Mouse (Mus musculus): ENCODE data around the gene P3h2. TPM values are rescaled to one million over a fixed set of nuclear protein-coding genes. Genes with fewer than 3 reads are reported as not detected.

The P3h2 gene
- total and polyA plus RNA-seq, 2 experiments from 2014 or later = 0.83 to 1.4 TPM

DNA sequence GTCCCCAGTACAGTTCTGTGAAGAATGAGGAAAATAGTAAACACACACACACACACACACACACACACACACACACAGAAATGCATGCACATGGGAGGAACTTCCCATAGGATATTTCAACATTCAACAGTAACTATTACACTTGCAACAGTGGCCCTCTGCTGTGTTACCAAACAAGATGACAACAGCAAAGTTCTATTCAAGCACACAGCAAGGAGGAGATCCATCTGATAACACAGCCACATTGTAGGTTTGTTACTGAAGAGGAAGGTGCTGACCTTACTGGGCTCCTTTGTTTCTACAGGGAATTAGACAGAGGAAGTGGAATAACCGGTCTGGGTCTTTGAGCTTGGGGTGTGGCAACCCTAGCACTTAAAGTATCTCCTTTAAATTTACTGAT lies 157.5 kb downstream of the P3h2 start:
- no peak overlapping the region for H3K27ac ChIP-seq
- H3K4me2 ChIP-seq (ENCODE audit: low read depth, low read length) = no peak overlapping the region
- no peak overlapping the region for H3K4me3 ChIP-seq (ENCODE audit: low read length)
- no peak for TF ChIP-seq CTCF (IDR thresholded peaks at IDR 0.05; ENCODE audit: low read depth)
- 88% methylated on average over 1 of the region's 1 CpGs for WGBS
- H3K9me3 ChIP-seq (ENCODE audit: low read length) = no peaks in the 10 kb centered on the region
- DNase-seq (ENCODE audit: low spot score) = no peak
- ATAC-seq = no peak
- no peak overlapping the region for H3K9ac ChIP-seq (replicated peaks; ENCODE audit: low read length)
- H3K4me1 ChIP-seq (ENCODE audit: insufficient read depth, low read length) = no peaks in the 10 kb centered on the region
- no peaks in the 10 kb centered on the region for H3K27me3 ChIP-seq (ENCODE audit: insufficient read depth, low read length)
- H3K36me3 ChIP-seq (ENCODE audit: insufficient read depth, low read length) = no peaks in the 10 kb centered on the region

- WGBS = 45% methylated on average over 12 of the region's 12 CpGs
- H3K9ac ChIP-seq (replicated peaks; ENCODE audit: low read length) = no peak overlapping the region
- H3K4me1 ChIP-seq (ENCODE audit: insufficient read depth, low read length) = no peaks in the 10 kb centered on the region
- H3K27ac ChIP-seq = no peak overlapping the region
- 0 out of 2 replicates have a peak, but pooled peaks have one; percentile 19 for TF ChIP-seq CTCF (IDR thresholded peaks at IDR 0.05; ENCODE audit: low read depth)
- DNase-seq (ENCODE audit: low spot score) = peak; percentile 43
- H3K9me3 ChIP-seq (ENCODE audit: low read length) = no peaks in the 10 kb centered on the region
- peak; percentile 53; the same call in 1 of the 2 replicates for ATAC-seq
- H3K4me2 ChIP-seq (ENCODE audit: low read depth, low read length) = no peak overlapping the region
- H3K27me3 ChIP-seq (ENCODE audit: insufficient read depth, low read length) = no peaks in the 10 kb centered on the region
- H3K4me3 ChIP-seq (ENCODE audit: low read length) = no peak overlapping the region
- no peaks in the 10 kb centered on the region for H3K36me3 ChIP-seq (ENCODE audit: insufficient read depth, low read length)
Observed at GRCm38 (mm10) chr16:25945151-25945955, 160.2 kb downstream of the P3h2 start.

GRCm38 (mm10) chr16:25942261-25942660 lies 163.3 kb downstream of the P3h2 start:
- Histone ChIP-seq H3K36me3 (ENCODE audit: insufficient read depth, low read length) (no peaks in the 10 kb centered on the region), H3K9ac (replicated peaks; ENCODE audit: low read length) (no peak overlapping the region), H3K4me2 (ENCODE audit: low read depth, low read length) (no peak overlapping the region), H3K9me3 (ENCODE audit: low read length) (no peaks in the 10 kb centered on the region), H3K4me3 (ENCODE audit: low read length) (no peak overlapping the region), H3K4me1 (ENCODE audit: insufficient read depth, low read length) (no peaks in the 10 kb centered on the region), H3K27ac (no peak overlapping the region), H3K27me3 (ENCODE audit: insufficient read depth, low read length) (no peaks in the 10 kb centered on the region)
- ATAC-seq = no peak
- DNase-seq (ENCODE audit: low spot score) = no peak
- no peak for TF ChIP-seq CTCF (IDR thresholded peaks at IDR 0.05; ENCODE audit: low read depth)
- 79% methylated on average over 4 of the region's 4 CpGs for WGBS

DNA sequence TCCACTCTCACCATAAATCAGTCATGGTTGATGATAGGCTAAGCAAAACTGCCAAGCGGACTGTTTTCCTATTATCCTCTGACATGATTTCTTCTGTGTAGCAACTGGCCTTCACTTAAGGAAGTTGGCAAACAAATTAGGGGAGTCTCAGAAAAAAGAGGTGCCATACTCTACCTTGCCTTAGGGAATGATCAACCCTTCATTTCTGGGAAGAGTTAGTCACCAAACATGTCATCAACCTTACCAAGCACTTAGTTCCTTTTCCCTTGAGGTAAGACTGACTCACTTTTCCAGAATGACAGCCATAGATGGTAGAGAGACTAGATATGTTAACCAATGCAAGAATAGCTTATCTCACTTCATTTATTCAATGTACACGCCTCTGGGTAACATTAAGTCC lies 171.4 kb downstream of the P3h2 start:
- DNase-seq (ENCODE audit: low spot score) = no peak
- TF ChIP-seq CTCF (IDR thresholded peaks at IDR 0.05; ENCODE audit: low read depth) = no peak
- H3K9ac ChIP-seq (replicated peaks; ENCODE audit: low read length) = no peak overlapping the region
- H3K4me3 ChIP-seq (ENCODE audit: low read length) = no peak overlapping the region
- H3K27me3 ChIP-seq (ENCODE audit: insufficient read depth, low read length) = no peaks in the 10 kb centered on the region
- H3K9me3 ChIP-seq (ENCODE audit: low read length) = no peaks in the 10 kb centered on the region
- ATAC-seq = no peak
- H3K36me3 ChIP-seq (ENCODE audit: insufficient read depth, low read length) = no peaks in the 10 kb centered on the region
- H3K4me1 ChIP-seq (ENCODE audit: insufficient read depth, low read length) = no peaks in the 10 kb centered on the region
- 87% methylated on average over 2 of the region's 2 CpGs for WGBS
- H3K4me2 ChIP-seq (ENCODE audit: low read depth, low read length) = no peak overlapping the region
- H3K27ac ChIP-seq = no peak overlapping the region

- no peak for ATAC-seq
- H3K9me3 ChIP-seq (ENCODE audit: low read length) = no peaks in the 10 kb centered on the region
- no peak for TF ChIP-seq CTCF (IDR thresholded peaks at IDR 0.05; ENCODE audit: low read depth)
Observed at GRCm38 (mm10) chr16:25912185-25912584, 193.4 kb downstream of the P3h2 start.

More at GRCm38 (mm10) chr16:25912185-25912584, 193.4 kb downstream of the P3h2 start:
- H3K4me2 ChIP-seq (ENCODE audit: low read depth, low read length) = no peak overlapping the region
- no peaks in the 10 kb centered on the region for H3K27me3 ChIP-seq (ENCODE audit: insufficient read depth, low read length)
- no peaks in the 10 kb centered on the region for H3K36me3 ChIP-seq (ENCODE audit: insufficient read depth, low read length)
- H3K9ac ChIP-seq (replicated peaks; ENCODE audit: low read length) = no peak overlapping the region
- DNase-seq (ENCODE audit: low spot score) = no peak
- no peaks in the 10 kb centered on the region for H3K4me1 ChIP-seq (ENCODE audit: insufficient read depth, low read length)
- H3K27ac ChIP-seq = no peak overlapping the region
- 79% methylated on average over 1 of the region's 1 CpGs for WGBS
- H3K4me3 ChIP-seq (ENCODE audit: low read length) = no peak overlapping the region

All from hindbrain, postnatal 0 days (tissue).